Comparison of ENCODE assay signal across 15 mouse cellular contexts in genomic region chr9:115476205-115476604, GRCm38 (mm10).
"Had no signal": no experiment of that assay in that cellular context is flagged by ENCODE, and none has a peak within 500 bp of the region (broad histone marks: within the 10 kb centered on the region; RNA-seq: fewer than 3 reads in every experiment).

No protein-coding gene starts in this region.

- H3K9ac ChIP-seq: limb, embryonic 12.5 days; neural tube, embryonic 15.5 days had no signal

- H3K36me3 ChIP-seq: limb, embryonic 12.5 days; midbrain, embryonic 10.5 days; neural tube, embryonic 15.5 days had no signal

- H3K27me3 ChIP-seq: limb, embryonic 12.5 days; neural tube, embryonic 15.5 days had no signal

- H3K4me2 ChIP-seq: limb, embryonic 12.5 days; neural tube, embryonic 15.5 days had no signal

- H3K27ac ChIP-seq: kidney, postnatal 0 days; limb, embryonic 12.5 days; midbrain, embryonic 10.5 days; neural tube, embryonic 15.5 days had no signal

- H3K4me1 ChIP-seq: limb, embryonic 12.5 days had no signal

- ATAC-seq: lung, postnatal 0 days had no signal

- DNase-seq: kidney, adult 11 months; kidney, adult 9 months; kidney, postnatal 36 days; layer of hippocampus, adult 9-11 months; lung, adult 18-20 months; lung, postnatal 4 days; midbrain, embryonic 14.5 days; right cerebral cortex, adult 18-20 months; right cerebral cortex, postnatal 25 days had no signal

- H3K9me3 ChIP-seq: limb, embryonic 12.5 days; neural tube, embryonic 15.5 days had no signal

- H3K4me3 ChIP-seq: limb, embryonic 12.5 days; midbrain, embryonic 10.5 days; myocyte; neural tube, embryonic 15.5 days had no signal
